Mouse (Mus musculus): ENCODE data around the gene Megf8. TPM values are rescaled to one million over a fixed set of nuclear protein-coding genes. Genes with fewer than 3 reads are reported as not detected.

Gene Megf8
- total RNA-seq, 1 experiment, result 47.5 TPM

GRCm38 (mm10) chr7:25269029-25269428 lies 47.9 kb upstream of the Megf8 start:
- peak overlapping the region; percentile 64; the same call in 1 of the 2 replicates for H3K27ac ChIP-seq (ENCODE audit: insufficient read depth, low read depth, low read length, poor library complexity, severe bottlenecking)
- H3K4me1 ChIP-seq (ENCODE audit: control insufficient read depth in 2 of 2, insufficient read depth in 2 of 2, low read length in 2 of 2, poor library complexity in 1 of 2), result peaks cover 14 to 53% of the 10 kb centered on the region in 2 experiments
- peak overlapping the region; percentile 77 to 82 for H3K4me3 ChIP-seq (ENCODE audit: insufficient read depth in 1 of 2, low read depth in 1 of 2, low read length in 2 of 2, poor library complexity in 1 of 2, severe bottlenecking in 1 of 2)
- no peaks in the 10 kb centered on the region for H3K9me3 ChIP-seq (ENCODE audit: control insufficient read depth, insufficient read depth, low read depth, low read length)
- in situ Hi-C loops (cut with MboI; ENCODE audit: low sequenced_read_pairs in 2 of 2, unreplicated experiment in 2 of 2), result no loop called here
- peak overlapping the region; percentile 80 for H3K9ac ChIP-seq (ENCODE audit: insufficient read depth, low read depth, low read length, poor library complexity, severe bottlenecking)
- no peak for DNase-seq (ENCODE audit: low read depth, low spot score)
- no peak for TF ChIP-seq ZC3H11A (IDR thresholded peaks at IDR 0.05; ENCODE audit: borderline replicate concordance, low read depth, low read length)
- no peak for TF ChIP-seq MAFK (IDR thresholded peaks at IDR 0.05; ENCODE audit: insufficient read depth, low read depth, low read length)
- TF ChIP-seq CHD2 (IDR thresholded peaks at IDR 0.05; ENCODE audit: low read depth, low read length), result no peak
- TF ChIP-seq HCFC1 (IDR thresholded peaks at IDR 0.05; ENCODE audit: borderline replicate concordance, insufficient read depth, low read length), result no peak
- no peak for TF ChIP-seq ZNF384 (IDR thresholded peaks at IDR 0.05; ENCODE audit: low read depth, low read length)
- H3K36me3 ChIP-seq (ENCODE audit: control insufficient read depth, insufficient read depth, low read length, poor library complexity, severe bottlenecking), result no peaks in the 10 kb centered on the region

DNA sequence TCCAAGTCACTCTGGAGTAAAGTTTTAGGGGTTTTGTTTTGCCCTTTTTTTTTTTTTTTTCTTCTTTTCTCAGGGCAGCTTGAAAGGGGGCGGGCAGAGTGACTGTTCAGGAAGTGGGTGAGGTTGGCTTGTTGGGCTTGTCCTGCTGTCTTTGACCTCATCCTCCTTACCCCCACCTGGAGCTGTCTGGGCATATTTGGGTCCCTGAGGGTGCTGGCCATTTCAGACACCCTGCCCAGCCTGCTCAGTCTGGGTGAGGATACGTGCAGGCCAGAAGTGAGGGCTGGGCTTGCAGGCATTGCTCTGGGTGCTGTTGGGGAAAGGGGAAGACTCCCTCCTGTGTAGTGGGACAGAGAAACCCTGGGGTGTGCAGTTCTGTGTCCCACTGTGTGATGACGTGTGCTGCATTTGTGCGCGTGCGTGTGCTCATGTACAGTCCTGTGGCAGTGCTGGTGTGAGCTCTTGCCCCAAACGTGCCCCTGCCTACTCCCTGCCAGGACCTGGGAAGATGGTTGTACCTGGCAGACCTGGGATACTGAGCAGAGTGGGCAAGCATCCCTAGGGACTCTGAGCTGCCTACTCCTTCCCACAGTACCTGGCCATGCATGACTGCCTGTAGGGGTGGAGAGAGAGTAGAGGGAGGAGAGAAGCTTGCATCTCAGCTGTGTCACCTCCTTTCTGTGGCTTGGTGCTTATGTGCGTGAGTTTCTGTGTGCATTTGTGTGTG lies 47.3 kb upstream of the Megf8 start:
- in situ Hi-C loops (cut with MboI; ENCODE audit: low sequenced_read_pairs in 2 of 2, unreplicated experiment in 2 of 2), result no loop called here
- Histone ChIP-seq H3K4me3 (ENCODE audit: insufficient read depth in 1 of 2, low read depth in 1 of 2, low read length in 2 of 2, poor library complexity in 1 of 2, severe bottlenecking in 1 of 2) (peak overlapping the region in 1 of 2 experiments; percentile 77; a peak in 1 of 4 replicates), H3K9me3 (ENCODE audit: control insufficient read depth, insufficient read depth, low read depth, low read length) (no peaks in the 10 kb centered on the region), H3K27ac (ENCODE audit: insufficient read depth, low read depth, low read length, poor library complexity, severe bottlenecking) (no peak overlapping the region), H3K36me3 (ENCODE audit: control insufficient read depth, insufficient read depth, low read length, poor library complexity, severe bottlenecking) (no peaks in the 10 kb centered on the region), H3K4me1 (ENCODE audit: control insufficient read depth in 2 of 2, insufficient read depth in 2 of 2, low read length in 2 of 2, poor library complexity in 1 of 2) (peaks cover 12 to 53% of the 10 kb centered on the region in 2 experiments), H3K9ac (ENCODE audit: insufficient read depth, low read depth, low read length, poor library complexity, severe bottlenecking) (no peak overlapping the region)
- no peak for DNase-seq (ENCODE audit: low read depth, low spot score)
- TF ChIP-seq ZNF384 (IDR thresholded peaks at IDR 0.05; ENCODE audit: low read depth, low read length), result peak; percentile 36; the same call in 1 of the 2 replicates
- no peak for TF ChIP-seq ZC3H11A (IDR thresholded peaks at IDR 0.05; ENCODE audit: borderline replicate concordance, low read depth, low read length)

DNA sequence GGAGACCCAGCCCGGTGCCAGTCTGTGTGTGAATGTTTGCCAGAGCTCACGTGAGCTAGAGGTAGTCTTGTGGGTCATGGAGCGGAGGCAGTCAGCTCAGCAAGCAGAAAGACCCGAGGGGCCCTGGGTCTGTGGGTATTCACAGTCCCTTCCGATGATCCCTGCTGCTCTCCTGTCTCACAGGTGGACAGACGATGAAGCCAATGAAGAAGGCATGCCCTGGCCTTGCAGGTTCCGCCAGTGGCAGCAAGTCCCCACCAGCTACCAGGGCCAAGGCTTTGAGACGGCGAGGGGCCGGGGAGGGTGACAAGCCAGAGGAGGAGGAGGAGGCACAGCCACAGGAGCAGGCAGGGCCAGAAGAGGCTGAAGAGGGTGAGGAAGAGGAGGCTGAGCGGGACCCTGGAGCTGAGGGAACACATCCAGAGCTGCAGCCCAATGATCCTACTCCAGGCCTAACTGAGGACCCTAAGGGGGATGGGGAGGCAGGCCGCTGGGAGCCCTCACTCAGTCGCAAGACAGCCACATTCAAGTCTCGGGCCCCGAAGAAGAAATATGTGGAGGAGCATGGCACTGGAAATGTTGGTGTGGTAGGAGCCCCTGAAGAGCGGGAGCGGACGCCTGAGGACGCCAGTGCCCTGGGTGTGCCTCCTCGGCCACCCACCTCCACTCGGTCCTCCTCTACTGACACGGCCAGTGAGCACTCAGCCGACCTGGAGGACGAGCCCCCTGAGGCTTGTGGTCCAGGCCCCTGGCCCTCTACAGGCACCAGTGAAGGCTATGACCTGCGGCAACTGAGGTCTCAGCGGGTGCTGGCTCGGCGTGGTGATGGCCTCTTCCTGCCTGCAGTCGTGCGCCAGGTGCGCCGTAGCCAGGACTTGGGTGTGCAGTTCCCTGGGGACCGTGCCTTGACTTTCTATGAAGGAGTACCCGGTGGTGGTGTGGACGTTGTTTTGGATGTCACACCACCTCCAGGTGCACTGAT lies 46.0 kb upstream of the Megf8 start:
- H3K36me3 ChIP-seq (ENCODE audit: control insufficient read depth, insufficient read depth, low read length, poor library complexity, severe bottlenecking), result no peaks in the 10 kb centered on the region
- in situ Hi-C loops (cut with MboI; ENCODE audit: low sequenced_read_pairs in 2 of 2, unreplicated experiment in 2 of 2), result no loop called here
- TF ChIP-seq MAFK (IDR thresholded peaks at IDR 0.05; ENCODE audit: insufficient read depth, low read depth, low read length), result no peak
- no peak for TF ChIP-seq HCFC1 (IDR thresholded peaks at IDR 0.05; ENCODE audit: borderline replicate concordance, insufficient read depth, low read length)
- TF ChIP-seq ZNF384 (IDR thresholded peaks at IDR 0.05; ENCODE audit: low read depth, low read length), result no peak
- no peak for TF ChIP-seq ZC3H11A (IDR thresholded peaks at IDR 0.05; ENCODE audit: borderline replicate concordance, low read depth, low read length)
- no peak for TF ChIP-seq CHD2 (IDR thresholded peaks at IDR 0.05; ENCODE audit: low read depth, low read length)
- H3K27ac ChIP-seq (ENCODE audit: insufficient read depth, low read depth, low read length, poor library complexity, severe bottlenecking), result no peak overlapping the region
- peak overlapping the region; percentile 1 for H3K9ac ChIP-seq (ENCODE audit: insufficient read depth, low read depth, low read length, poor library complexity, severe bottlenecking)
- peak overlapping the region in 1 of 2 experiments; percentile 21; a peak in 2 of 4 replicates for H3K4me3 ChIP-seq (ENCODE audit: insufficient read depth in 1 of 2, low read depth in 1 of 2, low read length in 2 of 2, poor library complexity in 1 of 2, severe bottlenecking in 1 of 2)
- peaks cover 13 to 57% of the 10 kb centered on the region in 2 experiments; a peak in 3 of 4 replicates for H3K4me1 ChIP-seq (ENCODE audit: control insufficient read depth in 2 of 2, insufficient read depth in 2 of 2, low read length in 2 of 2, poor library complexity in 1 of 2)
- DNase-seq (ENCODE audit: low read depth, low spot score), result no peak
- no peaks in the 10 kb centered on the region for H3K9me3 ChIP-seq (ENCODE audit: control insufficient read depth, insufficient read depth, low read depth, low read length)

DNA sequence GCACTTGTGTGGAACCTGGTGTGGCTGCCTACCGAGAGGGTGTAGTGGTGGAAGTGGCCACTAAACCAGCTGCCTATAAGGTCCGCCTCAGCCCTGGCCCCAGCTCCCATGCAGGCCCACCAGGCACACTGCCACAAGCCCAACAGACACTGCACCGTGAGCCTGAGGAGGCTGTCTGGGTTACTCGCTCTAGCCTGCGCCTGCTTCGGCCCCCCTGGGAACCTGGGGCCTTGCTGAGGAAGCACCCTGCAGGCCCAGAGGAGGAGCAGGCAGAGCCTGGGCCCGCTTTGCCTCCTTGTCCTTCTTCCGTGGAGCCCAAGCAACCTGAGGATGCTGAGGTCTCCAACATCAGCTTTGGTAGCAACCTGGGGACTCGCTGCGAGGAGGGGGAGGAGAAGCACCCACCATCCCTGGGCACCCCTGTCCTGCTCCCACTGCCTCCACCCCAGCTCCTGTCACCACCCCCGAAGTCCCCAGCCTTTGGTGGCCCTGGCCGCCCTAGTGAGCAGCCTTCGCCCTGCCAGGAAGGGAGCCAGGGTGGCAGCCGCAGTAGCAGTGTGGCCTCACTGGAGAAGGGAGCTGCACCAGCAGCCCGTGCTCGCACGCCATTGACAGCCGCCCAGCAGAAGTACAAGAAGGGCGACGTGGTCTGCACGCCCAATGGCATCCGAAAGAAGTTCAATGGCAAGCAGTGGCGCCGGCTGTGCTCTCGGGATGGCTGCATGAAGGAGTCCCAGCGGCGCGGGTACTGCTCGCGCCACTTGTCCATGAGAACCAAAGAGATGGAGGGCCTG lies 45.1 kb upstream of the Megf8 start:
- in situ Hi-C loops (cut with MboI; ENCODE audit: low sequenced_read_pairs in 2 of 2, unreplicated experiment in 2 of 2), result no loop called here
- H3K27ac ChIP-seq (ENCODE audit: insufficient read depth, low read depth, low read length, poor library complexity, severe bottlenecking), result no peak overlapping the region
- no peak for DNase-seq (ENCODE audit: low read depth, low spot score)
- H3K9ac ChIP-seq (ENCODE audit: insufficient read depth, low read depth, low read length, poor library complexity, severe bottlenecking), result no peak overlapping the region
- peak overlapping the region; percentile 39 to 42; a peak in 2 of 4 replicates for H3K4me3 ChIP-seq (ENCODE audit: insufficient read depth in 1 of 2, low read depth in 1 of 2, low read length in 2 of 2, poor library complexity in 1 of 2, severe bottlenecking in 1 of 2)
- H3K36me3 ChIP-seq (ENCODE audit: control insufficient read depth, insufficient read depth, low read length, poor library complexity, severe bottlenecking), result no peaks in the 10 kb centered on the region
- H3K9me3 ChIP-seq (ENCODE audit: control insufficient read depth, insufficient read depth, low read depth, low read length), result no peaks in the 10 kb centered on the region
- TF ChIP-seq CHD2 (IDR thresholded peaks at IDR 0.05; ENCODE audit: low read depth, low read length) (no peak), HCFC1 (IDR thresholded peaks at IDR 0.05; ENCODE audit: borderline replicate concordance, insufficient read depth, low read length) (no peak), ZNF384 (IDR thresholded peaks at IDR 0.05; ENCODE audit: low read depth, low read length) (no peak), MAFK (IDR thresholded peaks at IDR 0.05; ENCODE audit: insufficient read depth, low read depth, low read length) (no peak), ZC3H11A (IDR thresholded peaks at IDR 0.05; ENCODE audit: borderline replicate concordance, low read depth, low read length) (no peak)
- peaks cover 9 to 56% of the 10 kb centered on the region in 2 experiments; a peak in 3 of 4 replicates for H3K4me1 ChIP-seq (ENCODE audit: control insufficient read depth in 2 of 2, insufficient read depth in 2 of 2, low read length in 2 of 2, poor library complexity in 1 of 2)
